Mouse (Mus musculus) ES-E14 (cell line): Measurements from ENCODE around the gene Hnrnpa0. TPM values are rescaled to one million over a fixed set of nuclear protein-coding genes. Genes with fewer than 3 reads are reported as not detected.
A peak's percentile ranks its signal among the peaks of the same experiment; 100 is the strongest.

Source experiments
- DNase-seq: peaks from one replicate; pipeline ENCODE4 v3.0.0-alpha.2; 2013; ENCODE audit warnings: low read depth, low spot score
- H3K27ac ChIP-seq: 2 replicates; pipeline ENCODE4 v1.5.1; 2012; ENCODE audit warnings: low read depth, mild to moderate bottlenecking, low read length, moderate library complexity, mixed read lengths; ENCODE audit not compliant: poor library complexity, insufficient read depth, severe bottlenecking
- H3K36me3 ChIP-seq: 2 replicates; pipeline ENCODE4 v1.6.1; 2012; ENCODE audit warnings: mild to moderate bottlenecking, low read length, moderate library complexity, mixed read lengths; ENCODE audit not compliant: control insufficient read depth, poor library complexity, insufficient read depth, severe bottlenecking
- H3K4me1 ChIP-seq, 2 experiments: fragments of 150-350 bp in 1 of 2; sonication (generic) in 1 of 2; 2 replicates each; pipeline ENCODE4 v1.6.1; 2012; ENCODE audit warnings: low read length in 2 of 2, mild to moderate bottlenecking in 1 of 2, mixed read lengths in 1 of 2; ENCODE audit not compliant: control insufficient read depth in 2 of 2, insufficient read depth in 2 of 2, poor library complexity in 1 of 2
- H3K4me3 ChIP-seq, 2 experiments: fragments of 150-350 bp in 1 of 2; sonication (generic) in 1 of 2; 2 replicates each; pipeline ENCODE4 v1.5.1; 2012; ENCODE audit warnings: low read length in 2 of 2, low read depth in 1 of 2, mild to moderate bottlenecking in 1 of 2, mixed read lengths in 1 of 2; ENCODE audit not compliant: insufficient read depth in 1 of 2, poor library complexity in 1 of 2, severe bottlenecking in 1 of 2
- H3K9ac ChIP-seq: 2 replicates; pipeline ENCODE4 v1.6.1; 2012; ENCODE audit warnings: low read depth, mild to moderate bottlenecking, low read length, mixed read lengths; ENCODE audit not compliant: poor library complexity, insufficient read depth, severe bottlenecking
- H3K9me3 ChIP-seq: fragments of 150-350 bp; sonication (generic); 2 replicates; pipeline ENCODE4 v1.6.1; 2012; ENCODE audit warnings: low read depth, mild to moderate bottlenecking, low read length; ENCODE audit not compliant: control insufficient read depth, insufficient read depth
- CHD2 ChIP-seq: IDR thresholded peaks from 2 replicates; pipeline ENCODE4 v1.6.1; 2014; ENCODE audit warnings: mild to moderate bottlenecking, low read depth, low read length, inconsistent platforms
- HCFC1 ChIP-seq: IDR thresholded peaks from 2 replicates; pipeline ENCODE4 v1.6.1; 2012; ENCODE audit warnings: low read length, inconsistent platforms, borderline replicate concordance; ENCODE audit not compliant: insufficient read depth
- MAFK ChIP-seq: IDR thresholded peaks from 2 replicates; pipeline ENCODE4 v1.6.1; 2014; ENCODE audit warnings: mild to moderate bottlenecking, low read depth, low read length, inconsistent platforms; ENCODE audit not compliant: insufficient read depth
- ZC3H11A ChIP-seq: IDR thresholded peaks from 2 replicates; pipeline ENCODE4 v1.6.1; 2012; ENCODE audit warnings: low read depth, mild to moderate bottlenecking, inconsistent platforms, low read length, borderline replicate concordance
- ZNF384 ChIP-seq: IDR thresholded peaks from 2 replicates; pipeline ENCODE4 v1.6.1; 2012; ENCODE audit warnings: low read depth, low read length, inconsistent platforms
- in situ Hi-C, 2 experiments: fragments of 600-800 bp; cut with MboI; formaldehyde crosslinking; loops; one replicate each; pipeline ENCODE4 v1.15.1; 2025; ENCODE audit warnings: low sequenced_read_pairs in 2 of 2, inconsistent platforms in 1 of 2; ENCODE audit not compliant: unreplicated experiment in 2 of 2
- total RNA-seq: library from RNA; depleted of rRNA; stranded (reverse); fragments of 300-350 nt; gene quantifications from 2 replicates; pipeline ENCODE4 v1.2.3, GENCODE M21; 2012

The Hnrnpa0 gene
- total RNA-seq, 1 experiment = 93.8 TPM

GRCm38 (mm10) chr13:58123381-58123780, 5.0 kb downstream of the Hnrnpa0 start:
- Histone ChIP-seq H3K36me3 (peaks cover 10% of the 10 kb centered on the region), H3K9me3 (no peaks in the 10 kb centered on the region), H3K4me3 (no peak overlapping the region), H3K9ac (no peak overlapping the region), H3K27ac (no peak overlapping the region), H3K4me1 (no peaks in the 10 kb centered on the region)
- no peak for DNase-seq
- in situ Hi-C loops = no loop called here
- TF ChIP-seq ZC3H11A = no peak

DNA sequence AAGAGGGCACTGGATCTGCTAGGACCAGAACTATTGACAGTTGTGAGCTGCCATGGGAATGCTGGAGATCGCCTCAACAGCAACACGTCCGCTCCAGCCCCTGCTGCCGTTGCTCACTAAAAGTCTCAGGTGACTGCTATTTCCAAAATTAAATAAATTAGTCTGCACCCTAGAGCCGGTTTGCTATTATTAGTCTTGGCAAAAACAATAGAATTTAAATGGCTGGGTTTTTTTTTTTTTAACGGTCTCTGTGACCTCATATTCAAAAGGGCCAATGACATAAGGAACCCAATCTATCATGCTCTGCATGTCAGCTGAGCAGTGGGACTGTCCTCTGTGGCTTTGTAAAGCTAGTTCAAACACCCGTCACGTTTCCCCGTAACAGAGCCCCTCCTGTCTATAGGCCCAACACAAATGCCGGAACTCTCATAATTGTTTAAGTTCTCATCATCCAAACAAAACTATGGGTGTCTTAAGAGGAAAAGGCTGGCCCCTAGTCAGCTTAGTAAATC, 5.5 kb downstream of the Hnrnpa0 start:
- in situ Hi-C loops = no loop called here
- Histone ChIP-seq H3K36me3 (peaks cover 10% of the 10 kb centered on the region), H3K27ac (no peak overlapping the region), H3K4me1 (no peaks in the 10 kb centered on the region), H3K9me3 (no peaks in the 10 kb centered on the region), H3K9ac (no peak overlapping the region), H3K4me3 (no peak overlapping the region)
- TF ChIP-seq ZC3H11A = no peak
- TF ChIP-seq ZNF384 = no peak
- no peak for TF ChIP-seq CHD2
- TF ChIP-seq HCFC1 = no peak
- TF ChIP-seq MAFK = no peak
- no peak for DNase-seq

DNA sequence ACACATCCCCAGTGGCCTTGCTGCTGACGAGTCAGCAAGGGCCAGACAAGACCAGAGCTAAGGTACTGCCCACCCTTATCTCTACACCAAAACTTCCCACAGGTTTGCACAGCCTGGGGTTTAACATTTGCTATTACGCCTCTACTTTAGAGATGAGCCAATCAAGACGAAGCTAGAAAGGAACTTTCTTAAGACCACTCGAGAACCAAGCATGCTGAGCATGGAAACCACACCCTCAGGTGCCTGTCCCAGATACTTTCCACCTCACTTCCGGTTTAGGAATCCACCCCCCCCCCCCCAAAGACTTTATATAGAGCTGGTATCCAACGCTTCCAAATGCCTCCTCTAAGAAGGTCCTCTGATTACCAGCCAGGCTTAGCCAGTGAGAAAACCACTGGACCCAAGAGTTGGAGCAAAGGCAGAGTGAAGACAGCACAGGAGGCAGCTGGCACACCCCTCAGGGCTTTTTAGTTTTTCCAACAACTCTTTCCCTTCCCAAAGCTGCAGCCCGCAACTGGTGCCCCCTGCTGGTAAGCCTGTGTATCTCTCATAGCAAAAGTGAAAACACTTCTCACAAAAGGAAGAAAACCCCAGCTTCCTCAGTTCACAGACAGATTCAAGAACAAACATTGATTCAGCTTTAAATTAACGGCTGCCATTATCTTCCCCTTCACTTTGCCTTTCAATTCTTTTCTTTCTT, 10.9 kb downstream of the Hnrnpa0 start:
- Histone ChIP-seq H3K27ac (no peak overlapping the region), H3K9ac (no peak overlapping the region), H3K4me1 (peaks cover 0 to 4% of the 10 kb centered on the region in 2 experiments; a peak in 1 of 4 replicates), H3K36me3 (no peaks in the 10 kb centered on the region), H3K9me3 (no peaks in the 10 kb centered on the region), H3K4me3 (no peak overlapping the region)
- 0 out of 2 replicates have a peak, but pooled peaks have one; percentile 23 for TF ChIP-seq ZC3H11A
- TF ChIP-seq HCFC1 = no peak
- peak; percentile 69 for DNase-seq
- in situ Hi-C loops = loop anchor here in 1 of 2 experiments (10.0 kb wide), 1 partner anchor 103 kb away; no protein-coding TSS in a partner anchor

GRCm38 (mm10) chr13:58116801-58117200, 11.6 kb downstream of the Hnrnpa0 start:
- Histone ChIP-seq H3K9me3 (no peaks in the 10 kb centered on the region), H3K9ac (no peak overlapping the region), H3K4me3 (no peak overlapping the region), H3K27ac (no peak overlapping the region), H3K4me1 (peaks cover 0 to 4% of the 10 kb centered on the region in 2 experiments; a peak in 1 of 4 replicates), H3K36me3 (no peaks in the 10 kb centered on the region)
- no peak for TF ChIP-seq CHD2
- no peak for TF ChIP-seq ZC3H11A
- TF ChIP-seq MAFK = no peak
- no peak for TF ChIP-seq HCFC1
- TF ChIP-seq ZNF384 = no peak
- DNase-seq = no peak
- in situ Hi-C loops = loop anchor here in 1 of 2 experiments (10.0 kb wide), 1 partner anchor 102 kb away; no protein-coding TSS in a partner anchor

GRCm38 (mm10) chr13:58115227-58115626, 13.1 kb downstream of the Hnrnpa0 start:
- Histone ChIP-seq H3K4me1 (peaks cover 0 to 4% of the 10 kb centered on the region in 2 experiments; a peak in 1 of 4 replicates), H3K36me3 (no peaks in the 10 kb centered on the region), H3K4me3 (no peak overlapping the region), H3K27ac (no peak overlapping the region), H3K9ac (no peak overlapping the region), H3K9me3 (no peaks in the 10 kb centered on the region)
- TF ChIP-seq ZNF384 = no peak
- TF ChIP-seq HCFC1 = no peak
- no peak for TF ChIP-seq ZC3H11A
- no peak for TF ChIP-seq CHD2
- no peak for TF ChIP-seq MAFK
- in situ Hi-C loops = loop anchor here in 1 of 2 experiments (10.0 kb wide), 1 partner anchor 100 kb away; no protein-coding TSS in a partner anchor
- no peak for DNase-seq
